Mouse (Mus musculus) neural tube, embryonic 11.5 days (tissue): ENCODE measurements at regions not wholly inside any gene's neighbourhood (a gene's known extent, or its start where the extent isn't known, plus 50 kb on each side); places are given as distances from the start of the nearest gene placed in this dataset.
A peak's percentile ranks its signal among the peaks of the same experiment; 100 is the strongest.

ENCODE experiments used
- ATAC-seq: fragments of 200-750 bp; cut with Nextera tagmentation; 2 replicates; pipeline ENCODE4 v1.8.0; 2017; ENCODE audit warnings: moderate number of reproducible peaks, mild to moderate bottlenecking, moderate TSS enrichment, moderate library complexity; ENCODE audit not compliant: insufficient read depth, low FRiP score, low TSS enrichment
- DNase-seq: peaks from one replicate; pipeline ENCODE4 v3.0.0-alpha.2; 2015; ENCODE audit warnings: low spot score
- H3K27ac ChIP-seq: fragments of 300-500 bp; sonication (generic); 2 replicates; pipeline ENCODE4 v1.5.1; 2014; ENCODE audit warnings: low read depth, mild to moderate bottlenecking, low read length
- H3K27me3 ChIP-seq: fragments of 300-500 bp; sonication (generic); 2 replicates; pipeline ENCODE4 v1.6.1; 2014; ENCODE audit warnings: mild to moderate bottlenecking, low read length, mixed read lengths; ENCODE audit not compliant: control insufficient read depth, insufficient read depth
- H3K36me3 ChIP-seq: fragments of 300-500 bp; sonication (generic); 2 replicates; pipeline ENCODE4 v1.6.1; 2014; ENCODE audit warnings: mild to moderate bottlenecking, low read length, moderate library complexity, mixed read lengths; ENCODE audit not compliant: control insufficient read depth, insufficient read depth
- H3K4me1 ChIP-seq: fragments of 300-500 bp; sonication (generic); 2 replicates; pipeline ENCODE4 v1.6.1; 2014; ENCODE audit warnings: low read length, mixed read lengths; ENCODE audit not compliant: control insufficient read depth, insufficient read depth
- H3K4me2 ChIP-seq: fragments of 300-500 bp; sonication (generic); 2 replicates; pipeline ENCODE4 v1.6.1; 2014; ENCODE audit warnings: low read depth, mild to moderate bottlenecking, moderate library complexity
- H3K4me3 ChIP-seq: fragments of 300-500 bp; sonication (generic); 2 replicates; pipeline ENCODE4 v1.5.1; 2014; ENCODE audit warnings: low read depth, low read length
- H3K9ac ChIP-seq: fragments of 300-500 bp; sonication (generic); 2 replicates; pipeline ENCODE4 v1.6.1; 2014; ENCODE audit warnings: mild to moderate bottlenecking, low read length
- H3K9me3 ChIP-seq: fragments of 300-500 bp; sonication (generic); 2 replicates; pipeline ENCODE4 v1.6.1; 2016; ENCODE audit warnings: low read length; ENCODE audit not compliant: control insufficient read depth
- WGBS: fragments of 180-500 bp; shearing (Covaris S2); extraction: QIAGEN DNeasy Blood & Tissue Kit; methylation state at CpG from one replicate; pipeline ENCODE4 v1.1.7; 2014; 5-methylcytosine and 5-hydroxymethylcytosine counted together

GRCm38 (mm10) chr12:46333376-46333775 is 485.4 kb downstream of the Nova1 start:
- Histone ChIP-seq H3K4me1 (no peaks in the 10 kb centered on the region), H3K9me3 (no peaks in the 10 kb centered on the region), H3K4me2 (no peak overlapping the region), H3K36me3 (no peaks in the 10 kb centered on the region), H3K27me3 (no peaks in the 10 kb centered on the region), H3K4me3 (no peak overlapping the region), H3K27ac (no peak overlapping the region), H3K9ac (no peak overlapping the region)
- ATAC-seq: no peak
- 88% methylated on average over 1 of the region's 1 CpGs for WGBS
- DNase-seq: no peak

- Histone ChIP-seq H3K36me3 (no peaks in the 10 kb centered on the region), H3K9ac (no peak overlapping the region), H3K4me3 (no peak overlapping the region), H3K4me1 (no peaks in the 10 kb centered on the region), H3K4me2 (no peak overlapping the region), H3K27ac (no peak overlapping the region), H3K9me3 (no peaks in the 10 kb centered on the region), H3K27me3 (no peaks in the 10 kb centered on the region)
- ATAC-seq (no peak), DNase-seq (no peak)
- 83% methylated on average over 1 of the region's 1 CpGs for whole genome bisulfite sequencing
These were observed 490.9 kb downstream of the Nova1 start for GRCm38 (mm10) chr12:46327865-46328264.

- no peak overlapping the region for H3K4me2 ChIP-seq
- H3K27ac ChIP-seq: no peak overlapping the region
- no peaks in the 10 kb centered on the region for H3K9me3 ChIP-seq
- ATAC-seq (no peak), DNase-seq (no peak)
- H3K4me3 ChIP-seq: no peak overlapping the region
- no peaks in the 10 kb centered on the region for H3K4me1 ChIP-seq
- no peak overlapping the region for H3K9ac ChIP-seq
- no peaks in the 10 kb centered on the region for H3K36me3 ChIP-seq
- H3K27me3 ChIP-seq: no peaks in the 10 kb centered on the region
- 71% methylated on average over 3 of the region's 3 CpGs for whole genome bisulfite sequencing
These were observed 495.5 kb downstream of the Nova1 start for GRCm38 (mm10) chr12:46323276-46323675.

GRCm38 (mm10) chr12:46303136-46303797 is 515.5 kb downstream of the Nova1 start:
- H3K4me3 ChIP-seq: no peak overlapping the region
- H3K36me3 ChIP-seq: no peaks in the 10 kb centered on the region
- no peak overlapping the region for H3K4me2 ChIP-seq
- ATAC-seq (no peak), DNase-seq (no peak)
- no peak overlapping the region for H3K27ac ChIP-seq
- no peak overlapping the region for H3K9ac ChIP-seq
- no peaks in the 10 kb centered on the region for H3K27me3 ChIP-seq
- H3K9me3 ChIP-seq: no peaks in the 10 kb centered on the region
- H3K4me1 ChIP-seq: no peaks in the 10 kb centered on the region
- 78% methylated on average over 5 of the region's 5 CpGs for WGBS

GRCm38 (mm10) chr12:46298926-46299325 is 519.8 kb downstream of the Nova1 start:
- Histone ChIP-seq H3K36me3 (no peaks in the 10 kb centered on the region), H3K4me1 (no peaks in the 10 kb centered on the region), H3K27me3 (no peaks in the 10 kb centered on the region), H3K9me3 (no peaks in the 10 kb centered on the region), H3K4me2 (no peak overlapping the region), H3K9ac (no peak overlapping the region), H3K4me3 (no peak overlapping the region), H3K27ac (no peak overlapping the region)
- DNase-seq (no peak), ATAC-seq (no peak)
- 91% methylated on average over 5 of the region's 5 CpGs for WGBS

GRCm38 (mm10) chr12:46284519-46284918 is 534.2 kb downstream of the Nova1 start:
- Histone ChIP-seq H3K4me3 (no peak overlapping the region), H3K36me3 (no peaks in the 10 kb centered on the region), H3K27ac (no peak overlapping the region), H3K9me3 (no peaks in the 10 kb centered on the region), H3K27me3 (no peaks in the 10 kb centered on the region), H3K4me1 (no peaks in the 10 kb centered on the region), H3K9ac (no peak overlapping the region), H3K4me2 (no peak overlapping the region)
- 36% methylated on average over 3 of the region's 3 CpGs for WGBS
- ATAC-seq: peak; percentile 53; the same call in 1 of the 2 replicates
- no peak for DNase-seq

- no peak overlapping the region for H3K9ac ChIP-seq
- H3K4me1 ChIP-seq: no peaks in the 10 kb centered on the region
- no peaks in the 10 kb centered on the region for H3K9me3 ChIP-seq
- H3K4me2 ChIP-seq: no peak overlapping the region
- H3K27me3 ChIP-seq: no peaks in the 10 kb centered on the region
- H3K4me3 ChIP-seq: no peak overlapping the region
- 82% methylated on average over 1 of the region's 1 CpGs for WGBS
- H3K27ac ChIP-seq: no peak overlapping the region
- DNase-seq (no peak), ATAC-seq (no peak)
- no peaks in the 10 kb centered on the region for H3K36me3 ChIP-seq
These were observed 570.2 kb downstream of the Nova1 start for GRCm38 (mm10) chr12:46248402-46249018.

- Histone ChIP-seq H3K4me2 (no peak overlapping the region), H3K36me3 (no peaks in the 10 kb centered on the region), H3K27me3 (no peaks in the 10 kb centered on the region), H3K9me3 (no peaks in the 10 kb centered on the region), H3K9ac (no peak overlapping the region), H3K4me1 (no peaks in the 10 kb centered on the region), H3K27ac (no peak overlapping the region), H3K4me3 (no peak overlapping the region)
- 92% methylated on average over 3 of the region's 3 CpGs for WGBS
- no peak for DNase-seq
- no peak for ATAC-seq
These were observed 573.8 kb downstream of the Nova1 start for GRCm38 (mm10) chr12:46244925-46245324.

GRCm38 (mm10) chr12:46232359-46232758 is 586.4 kb downstream of the Nova1 start:
- no peak for ATAC-seq

More at GRCm38 (mm10) chr12:46232359-46232758, 586.4 kb downstream of the Nova1 start:
- no peak overlapping the region for H3K9ac ChIP-seq
- 82% methylated on average over 4 of the region's 4 CpGs for WGBS
- H3K27me3 ChIP-seq: no peaks in the 10 kb centered on the region
- H3K36me3 ChIP-seq: no peaks in the 10 kb centered on the region
- H3K4me1 ChIP-seq: no peaks in the 10 kb centered on the region
- no peak overlapping the region for H3K4me3 ChIP-seq
- no peak overlapping the region for H3K4me2 ChIP-seq
- no peaks in the 10 kb centered on the region for H3K9me3 ChIP-seq
- no peak overlapping the region for H3K27ac ChIP-seq
- no peak for DNase-seq
